Mouse (Mus musculus) neural tube, embryonic 14.5 days (tissue): Measurements from ENCODE around the gene Cdk2ap1. TPM values are rescaled to one million over a fixed set of nuclear protein-coding genes. Genes with fewer than 3 reads are reported as not detected.
"Not testable (repeated sequence)": the region's sequence is repeated elsewhere in the genome, so short reads cannot be mapped to it uniquely, and the experiment has no call there.

Experiments used
- ATAC-seq: fragments of 200-750 bp; cut with Nextera tagmentation; 2 replicates; pipeline ENCODE4 v1.8.0; 2017; ENCODE audit warnings: low read depth, mild to moderate bottlenecking, moderate TSS enrichment, moderate library complexity
- H3K27ac ChIP-seq: fragments of 300-500 bp; sonication (generic); 2 replicates; pipeline ENCODE4 v1.5.1; 2014; ENCODE audit warnings: low read depth, mild to moderate bottlenecking, control low read depth, low read length, moderate library complexity, mixed read lengths
- H3K27me3 ChIP-seq: fragments of 300-500 bp; sonication (generic); 2 replicates; pipeline ENCODE4 v1.6.1; 2014; ENCODE audit warnings: low read length; ENCODE audit not compliant: control insufficient read depth, insufficient read depth
- H3K36me3 ChIP-seq: fragments of 300-500 bp; sonication (generic); 2 replicates; pipeline ENCODE4 v1.6.1; 2014; ENCODE audit warnings: low read length, mixed read lengths; ENCODE audit not compliant: control insufficient read depth, insufficient read depth
- H3K4me1 ChIP-seq: fragments of 300-500 bp; sonication (generic); 2 replicates; pipeline ENCODE4 v1.6.1; 2014; ENCODE audit warnings: low read length; ENCODE audit not compliant: control insufficient read depth, insufficient read depth
- H3K4me2 ChIP-seq: fragments of 300-500 bp; sonication (generic); 2 replicates; pipeline ENCODE4 v1.6.1; 2014; ENCODE audit warnings: mild to moderate bottlenecking, low read depth, low read length, control low read depth
- H3K4me3 ChIP-seq: fragments of 300-500 bp; sonication (generic); 2 replicates; pipeline ENCODE4 v1.5.1; 2014; ENCODE audit warnings: low read depth, low read length, control low read depth, mixed read lengths
- H3K9ac ChIP-seq: fragments of 300-500 bp; sonication (generic); replicated peaks from 2 replicates; pipeline ENCODE4 v1.6.1; 2014; ENCODE audit warnings: low read depth, mild to moderate bottlenecking, control low read depth, low read length, mixed read lengths
- H3K9me3 ChIP-seq: fragments of 300-500 bp; sonication (generic); 2 replicates; pipeline ENCODE4 v1.6.1; 2016; ENCODE audit warnings: low read length; ENCODE audit not compliant: control insufficient read depth
- WGBS: fragments of 180-500 bp; shearing (Covaris S2); extraction: QIAGEN DNeasy Blood & Tissue Kit; methylation state at CpG from one replicate; pipeline ENCODE4 v1.1.7; 2014; 5-methylcytosine and 5-hydroxymethylcytosine counted together
- polyA plus RNA-seq: library from polyadenylated mRNA; unstranded; fragments of >200 nt; fragmentation: Nextera tagmentation; extraction: Ambion mirVana; gene quantifications from 2 replicates; pipeline ENCODE4 v1.2.1, GENCODE M21; 2014

Gene Cdk2ap1
- 68.5 and 72.5 TPM in 2 replicates for polyA plus RNA-seq

DNA sequence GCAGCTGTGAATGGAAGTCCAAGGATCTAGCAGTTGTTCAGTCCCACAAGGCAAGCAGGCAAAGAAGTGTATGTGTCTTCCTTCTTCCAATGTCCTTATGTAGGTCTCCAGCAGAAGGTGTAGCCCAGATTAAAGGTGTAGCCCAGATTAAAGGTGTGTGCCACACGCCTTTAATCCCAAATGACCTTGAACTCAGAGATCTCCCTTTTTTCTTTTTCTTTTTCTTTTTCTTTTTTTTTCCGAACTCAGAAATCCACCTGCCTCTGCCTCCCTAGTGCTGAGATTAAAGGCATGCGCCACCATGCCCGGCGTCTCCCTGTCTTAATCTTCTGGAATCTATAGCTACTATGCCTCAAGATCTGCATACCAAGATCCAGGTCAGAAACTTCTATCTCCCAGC lies at the start of gene Cdk2ap1:
Cdk2ap1 (minus strand) TSS at position 101 of the 400 bp plus-strand sequence.
- not testable (repeated sequence) for H3K27me3 ChIP-seq, H3K4me3 ChIP-seq, H3K9ac ChIP-seq, H3K27ac ChIP-seq, H3K9me3 ChIP-seq, H3K4me2 ChIP-seq, H3K36me3 ChIP-seq, ATAC-seq, H3K4me1 ChIP-seq
- 95% methylated on average over 5 of the region's 5 CpGs for WGBS

DNA sequence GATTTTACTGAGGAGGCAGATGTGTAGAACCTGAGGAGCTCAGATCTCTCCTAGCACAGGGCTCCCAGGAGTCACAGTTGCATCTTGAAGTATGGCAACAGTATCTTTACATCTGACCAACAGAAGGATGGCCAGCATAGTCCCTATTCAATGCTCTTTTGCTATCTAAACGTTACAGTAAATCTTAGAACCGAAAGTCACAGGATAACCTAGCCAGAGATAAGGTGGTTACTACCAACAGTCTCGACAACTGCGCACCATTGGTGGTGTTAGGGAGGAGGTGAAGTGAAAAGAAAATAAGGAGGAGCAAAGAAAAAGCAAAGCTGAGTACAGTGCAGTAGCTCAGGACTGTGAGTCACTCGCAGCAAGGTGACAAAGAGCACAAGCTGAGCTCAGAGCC lies 49.3 kb upstream of the Cdk2ap1 start:
- Histone ChIP-seq H3K27ac (no peak overlapping the region), H3K9me3 (no peaks in the 10 kb centered on the region), H3K27me3 (no peaks in the 10 kb centered on the region), H3K4me3 (no peak overlapping the region), H3K9ac (no peak overlapping the region), H3K4me2 (no peak overlapping the region), H3K36me3 (peaks cover 32% of the 10 kb centered on the region), H3K4me1 (no peaks in the 10 kb centered on the region)
- 97% methylated on average over 5 of the region's 5 CpGs for WGBS
- no peak for ATAC-seq

DNA sequence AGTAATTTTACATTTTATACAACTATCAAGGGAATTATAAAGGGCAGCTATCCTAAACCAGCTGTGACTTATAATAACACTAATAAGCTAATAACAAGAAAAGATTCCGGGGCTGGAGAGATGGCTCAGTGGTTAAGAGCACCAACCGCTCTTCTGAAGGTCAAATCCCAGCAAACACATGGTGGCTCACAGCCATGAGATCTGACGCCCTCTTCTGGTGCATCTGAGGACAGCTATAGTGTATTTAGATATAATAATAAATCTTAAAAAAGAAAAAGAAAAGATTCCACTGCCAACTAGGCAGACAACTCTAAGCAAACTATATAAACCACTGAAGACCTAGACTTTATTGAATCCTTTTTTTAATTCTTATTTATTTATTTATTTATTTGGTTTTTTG lies 47.9 kb upstream of the Cdk2ap1 start:
- no peak overlapping the region for H3K27ac ChIP-seq
- WGBS: 81% methylated on average over 3 of the region's 3 CpGs
- no peak for ATAC-seq
- no peaks in the 10 kb centered on the region for H3K9me3 ChIP-seq
- no peaks in the 10 kb centered on the region for H3K4me1 ChIP-seq
- H3K9ac ChIP-seq: no peak overlapping the region
- no peak overlapping the region for H3K4me2 ChIP-seq
- no peak overlapping the region for H3K4me3 ChIP-seq
- H3K36me3 ChIP-seq: peaks cover 42% of the 10 kb centered on the region
- H3K27me3 ChIP-seq: no peaks in the 10 kb centered on the region

GRCm38 (mm10) chr5:124393726-124394125 lies 30.8 kb upstream of the Cdk2ap1 start:
- Histone ChIP-seq H3K4me2 (no peak overlapping the region), H3K9me3 (no peaks in the 10 kb centered on the region), H3K27me3 (no peaks in the 10 kb centered on the region), H3K36me3 (peaks cover 68% of the 10 kb centered on the region), H3K27ac (no peak overlapping the region), H3K4me1 (no peaks in the 10 kb centered on the region), H3K4me3 (no peak overlapping the region), H3K9ac (no peak overlapping the region)
- 95% methylated on average over 7 of the region's 7 CpGs for WGBS
- no peak for ATAC-seq

DNA sequence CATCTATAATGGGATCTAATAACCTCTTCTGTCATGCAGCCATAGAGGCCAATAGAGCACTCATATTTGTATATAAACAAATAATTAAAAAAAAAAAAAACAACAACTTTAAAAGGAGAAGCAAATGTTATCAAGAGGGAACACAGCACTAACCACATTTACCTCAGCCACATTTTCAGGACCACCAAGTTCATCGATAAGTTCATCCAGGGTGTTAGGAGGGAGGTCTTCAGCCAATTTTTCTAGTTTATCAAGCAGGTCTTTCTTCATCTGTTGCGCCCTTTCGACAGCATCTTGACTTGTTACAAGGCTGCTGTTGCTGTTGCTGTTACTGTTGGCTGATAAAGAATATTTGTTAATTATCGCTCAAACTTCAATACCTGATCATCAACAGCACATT lies 29.5 kb upstream of the Cdk2ap1 start:
- H3K27me3 ChIP-seq: no peaks in the 10 kb centered on the region
- ATAC-seq: no peak
- H3K36me3 ChIP-seq: peaks cover 66% of the 10 kb centered on the region
- H3K4me1 ChIP-seq: no peaks in the 10 kb centered on the region
- H3K9me3 ChIP-seq: no peaks in the 10 kb centered on the region
- H3K27ac ChIP-seq: no peak overlapping the region
- no peak overlapping the region for H3K9ac ChIP-seq
- H3K4me3 ChIP-seq: no peak overlapping the region
- H3K4me2 ChIP-seq: no peak overlapping the region
- 99% methylated on average over 4 of the region's 4 CpGs for WGBS

- Histone ChIP-seq H3K9ac (no peak overlapping the region), H3K4me3 (no peak overlapping the region), H3K4me1 (no peaks in the 10 kb centered on the region), H3K27ac (no peak overlapping the region), H3K9me3 (no peaks in the 10 kb centered on the region), H3K4me2 (no peak overlapping the region), H3K36me3 (peaks cover 70% of the 10 kb centered on the region), H3K27me3 (no peaks in the 10 kb centered on the region)
- WGBS: 79% methylated on average over 5 of the region's 5 CpGs
- ATAC-seq: no peak
These were observed 25.1 kb upstream of the Cdk2ap1 start for GRCm38 (mm10) chr5:124387932-124388331.

DNA sequence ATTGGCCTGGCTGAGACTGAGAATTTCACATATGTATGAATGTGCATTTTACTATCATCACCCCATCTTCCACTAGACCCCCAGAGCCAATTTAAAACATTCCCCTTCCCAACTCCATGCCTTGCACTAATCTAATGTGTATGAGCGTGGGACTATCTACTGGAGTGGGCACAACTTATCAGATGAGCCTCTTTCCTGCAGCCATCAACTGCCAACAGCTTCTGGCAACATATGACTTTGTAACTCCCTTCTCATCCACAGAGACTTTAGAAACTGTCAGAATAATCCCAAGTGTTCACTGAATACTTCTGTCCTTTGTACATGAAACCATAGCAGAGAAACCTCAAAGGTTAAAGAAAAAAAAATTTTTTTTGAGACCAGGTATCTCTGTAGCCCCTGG lies 17.2 kb upstream of the Cdk2ap1 start:
- peaks cover 77% of the 10 kb centered on the region for H3K36me3 ChIP-seq
- no peaks in the 10 kb centered on the region for H3K27me3 ChIP-seq
- H3K27ac ChIP-seq: no peak overlapping the region
- no peak for ATAC-seq
- H3K4me3 ChIP-seq: no peak overlapping the region
- H3K9ac ChIP-seq: no peak overlapping the region
- no peaks in the 10 kb centered on the region for H3K9me3 ChIP-seq
- WGBS: 94% methylated on average over 1 of the region's 1 CpGs
- H3K4me1 ChIP-seq: no peaks in the 10 kb centered on the region
- H3K4me2 ChIP-seq: no peak overlapping the region

DNA sequence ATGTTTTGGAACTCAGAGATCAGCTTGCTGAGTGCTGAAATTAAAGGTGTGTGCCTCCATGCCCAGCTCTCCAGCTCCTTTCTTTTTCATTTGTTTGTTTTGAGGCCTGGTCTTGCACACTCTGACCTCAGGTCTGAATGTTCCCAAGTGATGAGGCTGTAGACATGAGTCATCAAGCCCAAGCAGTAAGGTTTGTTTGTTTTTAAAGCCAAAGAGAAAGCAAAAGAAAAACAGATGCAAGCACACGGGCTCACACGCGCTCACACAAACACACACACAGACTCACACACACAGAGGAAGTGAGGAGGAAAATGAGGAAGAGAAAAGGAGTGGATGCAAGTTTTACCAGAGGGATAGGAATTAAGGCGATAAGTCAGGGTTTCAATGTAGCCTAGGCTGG lies 14.3 kb upstream of the Cdk2ap1 start:
- 93% methylated on average over 4 of the region's 4 CpGs for WGBS
- Histone ChIP-seq H3K36me3 (peaks cover 80% of the 10 kb centered on the region), H3K27ac (no peak overlapping the region), H3K27me3 (no peaks in the 10 kb centered on the region), H3K4me1 (no peaks in the 10 kb centered on the region), H3K4me3 (no peak overlapping the region), H3K4me2 (no peak overlapping the region), H3K9me3 (no peaks in the 10 kb centered on the region), H3K9ac (no peak overlapping the region)
- no peak for ATAC-seq

- no peak overlapping the region for H3K9ac ChIP-seq
These were observed 13.5 kb upstream of the Cdk2ap1 start for GRCm38 (mm10) chr5:124376401-124376800.

GRCm38 (mm10) chr5:124374298-124374697 lies 11.4 kb upstream of the Cdk2ap1 start:
- H3K9ac ChIP-seq: no peak overlapping the region
- no peak for ATAC-seq
- no peak overlapping the region for H3K4me3 ChIP-seq
- H3K27ac ChIP-seq: no peak overlapping the region
- H3K27me3 ChIP-seq: no peaks in the 10 kb centered on the region
- H3K4me2 ChIP-seq: no peak overlapping the region
- peaks cover 71% of the 10 kb centered on the region for H3K36me3 ChIP-seq
- no peaks in the 10 kb centered on the region for H3K4me1 ChIP-seq
- no peaks in the 10 kb centered on the region for H3K9me3 ChIP-seq
- 96% methylated on average over 7 of the region's 7 CpGs for WGBS

More at GRCm38 (mm10) chr5:124376401-124376800, 13.5 kb upstream of the Cdk2ap1 start:
- no peaks in the 10 kb centered on the region for H3K4me1 ChIP-seq
- no peak for ATAC-seq
- H3K27me3 ChIP-seq: no peaks in the 10 kb centered on the region
- 97% methylated on average over 1 of the region's 1 CpGs for WGBS
- no peak overlapping the region for H3K4me3 ChIP-seq
- H3K4me2 ChIP-seq: no peak overlapping the region
- no peaks in the 10 kb centered on the region for H3K9me3 ChIP-seq
- no peak overlapping the region for H3K27ac ChIP-seq
- peaks cover 78% of the 10 kb centered on the region for H3K36me3 ChIP-seq
